Mouse (Mus musculus) myocyte (in vitro differentiated cells): ENCODE measurements around the gene Tdpoz2. TPM values are rescaled to one million over a fixed set of nuclear protein-coding genes. Genes with fewer than 3 reads are reported as not detected.
"Not testable (repeated sequence)": the region's sequence is repeated elsewhere in the genome, so short reads cannot be mapped to it uniquely, and the experiment has no call there.

Experiments used
- H3K27me3 ChIP-seq: one replicate; pipeline ENCODE4 v1.6.1; 2011; ENCODE audit not compliant: control insufficient read depth, insufficient read depth, insufficient read length
- H3K36me3 ChIP-seq: one replicate; pipeline ENCODE4 v1.6.1; 2011; ENCODE audit not compliant: control insufficient read depth, insufficient read depth
- H3K4me2 ChIP-seq: one replicate; pipeline ENCODE4 v1.6.1; 2011; ENCODE audit warnings: low read depth, control low read depth
- H3K4me3 ChIP-seq: one replicate; pipeline ENCODE4 v1.5.1; 2011; ENCODE audit warnings: mild to moderate bottlenecking, control low read depth, moderate library complexity
- H3K79me2 ChIP-seq: one replicate; pipeline ENCODE4 v1.6.1; 2011; ENCODE audit not compliant: control insufficient read depth, insufficient read depth
- H3ac ChIP-seq: one replicate; pipeline ENCODE4 v1.6.1; 2011; ENCODE audit not compliant: control insufficient read depth, insufficient read length
- CEBPB ChIP-seq: IDR thresholded peaks from 2 replicates; pipeline ENCODE4 v1.6.1; 2011; ENCODE audit warnings: mild to moderate bottlenecking, moderate library complexity; ENCODE audit not compliant: poor library complexity, insufficient read depth, severe bottlenecking
- E2F4 ChIP-seq: IDR thresholded peaks from one replicate; pipeline ENCODE4 v1.6.1; 2011; ENCODE audit warnings: mild to moderate bottlenecking, control low read depth, moderate library complexity; ENCODE audit not compliant: insufficient read depth
- MAX ChIP-seq: IDR thresholded peaks from one replicate; pipeline ENCODE4 v1.6.1; 2011; ENCODE audit warnings: low read depth, mild to moderate bottlenecking, control low read depth
- MYOD1 ChIP-seq, 3 experiments: IDR thresholded peaks; one replicate each; pipeline ENCODE4 v1.6.1; 2011; ENCODE audit warnings: control low read depth in 2 of 3, low read depth in 2 of 3, mild to moderate bottlenecking in 2 of 3, moderate library complexity in 1 of 3; ENCODE audit not compliant: insufficient read length in 2 of 3, control insufficient read depth in 1 of 3
- MYOG ChIP-seq, 3 experiments: IDR thresholded peaks; one replicate each; pipeline ENCODE4 v1.6.1; 2011; ENCODE audit warnings: control low read depth in 2 of 3, low read depth in 2 of 3, mild to moderate bottlenecking in 2 of 3; ENCODE audit not compliant: insufficient read length in 2 of 3, control insufficient read depth in 1 of 3, insufficient read depth in 1 of 3
- POLR2A ChIP-seq: IDR thresholded peaks from one replicate; pipeline ENCODE4 v1.6.1; 2011; ENCODE audit warnings: low read depth, mild to moderate bottlenecking, control low read depth, moderate library complexity; ENCODE audit not compliant: insufficient read length
- POLR2AphosphoS2 ChIP-seq: IDR thresholded peaks from one replicate; pipeline ENCODE4 v1.6.1; 2011; ENCODE audit warnings: low read depth, control low read depth; ENCODE audit not compliant: insufficient read length
- REST ChIP-seq: IDR thresholded peaks from one replicate; pipeline ENCODE4 v1.6.1; 2011; ENCODE audit warnings: mild to moderate bottlenecking, control low read depth, moderate library complexity; ENCODE audit not compliant: insufficient read depth, insufficient read length
- SRF ChIP-seq: IDR thresholded peaks from one replicate; pipeline ENCODE4 v1.6.1; 2011; ENCODE audit warnings: low read depth; ENCODE audit not compliant: control insufficient read depth, insufficient read length
- TCF12 ChIP-seq: IDR thresholded peaks from one replicate; pipeline ENCODE4 v1.6.1; 2011; ENCODE audit warnings: mild to moderate bottlenecking, control low read depth; ENCODE audit not compliant: poor library complexity, insufficient read depth, severe bottlenecking
- TCF3 ChIP-seq: IDR thresholded peaks from one replicate; pipeline ENCODE4 v1.6.1; 2011; ENCODE audit warnings: low read depth, control low read depth; ENCODE audit not compliant: insufficient read length
- USF1 ChIP-seq: IDR thresholded peaks from one replicate; pipeline ENCODE4 v1.6.1; 2011; ENCODE audit warnings: low read depth, mild to moderate bottlenecking, control low read depth, moderate library complexity
- polyA plus RNA-seq: library from polyadenylated mRNA; unstranded; fragments of >200 nt; fragmentation: generic; extraction: Trizol; gene quantifications from one replicate; pipeline ENCODE4 v1.2.1, GENCODE M21; 2012; ENCODE audit warnings: missing spikeins

Gene Tdpoz2
- not detected for polyA plus RNA-seq

DNA sequence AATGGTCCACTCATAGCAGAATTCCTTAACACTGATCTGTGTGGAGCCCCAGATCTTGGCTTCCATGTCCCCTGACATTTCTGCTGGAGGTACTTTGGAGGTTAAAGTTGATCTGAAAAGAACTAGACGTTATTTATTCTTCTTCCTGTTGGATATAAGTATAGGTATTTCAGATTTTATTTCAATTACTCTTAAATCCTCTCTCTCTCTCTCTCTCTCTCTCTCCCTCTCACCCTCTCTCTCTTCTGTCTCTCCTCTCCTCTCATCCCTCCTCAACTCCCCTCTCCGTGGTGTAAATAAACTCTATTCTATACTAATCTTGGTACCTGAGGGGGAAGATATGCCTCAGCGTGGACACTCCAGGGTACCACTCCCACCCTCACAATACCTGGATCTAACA, at the start of gene Tdpoz2:
Tdpoz2 (minus strand) TSS at position 101 of the 400 bp plus-strand sequence.
- Histone ChIP-seq H3ac (no peak within 1 kb of the TSS), H3K36me3 (no peaks in the 10 kb centered on the region), H3K27me3 (no peaks in the 10 kb centered on the region), H3K4me2 (no peak within 1 kb of the TSS), H3K4me3 (no peak within 1 kb of the TSS), H3K79me2 (no peaks in the 10 kb centered on the region)
- TF ChIP-seq CEBPB (no peak), TCF3 (no peak), USF1 (no peak), MYOD1 (IDR thresholded peaks at IDR 0.05; ENCODE audit: control insufficient read depth in 1 of 3, insufficient read length in 2 of 3, low read depth in 2 of 3) (no peak), POLR2A (no peak)

- not testable (repeated sequence) for H3ac ChIP-seq, H3K4me2 ChIP-seq, H3K4me3 ChIP-seq, H3K36me3 ChIP-seq, H3K79me2 ChIP-seq, H3K27me3 ChIP-seq
These were observed 40.5 kb upstream of the Tdpoz2 start, which contains the start of gene Gm37596 for GRCm38 (mm10) chr3:93692970-93693369. TSS of gene Gm37596 (minus strand) at chr3:93693070.

- not testable (repeated sequence) for H3K4me2 ChIP-seq
These were observed 23.7 kb upstream of the Tdpoz2 start, which contains the start of gene Tdpoz1 for GRCm38 (mm10) chr3:93676210-93676609. TSS of gene Tdpoz1 (minus strand) at chr3:93676310.

DNA sequence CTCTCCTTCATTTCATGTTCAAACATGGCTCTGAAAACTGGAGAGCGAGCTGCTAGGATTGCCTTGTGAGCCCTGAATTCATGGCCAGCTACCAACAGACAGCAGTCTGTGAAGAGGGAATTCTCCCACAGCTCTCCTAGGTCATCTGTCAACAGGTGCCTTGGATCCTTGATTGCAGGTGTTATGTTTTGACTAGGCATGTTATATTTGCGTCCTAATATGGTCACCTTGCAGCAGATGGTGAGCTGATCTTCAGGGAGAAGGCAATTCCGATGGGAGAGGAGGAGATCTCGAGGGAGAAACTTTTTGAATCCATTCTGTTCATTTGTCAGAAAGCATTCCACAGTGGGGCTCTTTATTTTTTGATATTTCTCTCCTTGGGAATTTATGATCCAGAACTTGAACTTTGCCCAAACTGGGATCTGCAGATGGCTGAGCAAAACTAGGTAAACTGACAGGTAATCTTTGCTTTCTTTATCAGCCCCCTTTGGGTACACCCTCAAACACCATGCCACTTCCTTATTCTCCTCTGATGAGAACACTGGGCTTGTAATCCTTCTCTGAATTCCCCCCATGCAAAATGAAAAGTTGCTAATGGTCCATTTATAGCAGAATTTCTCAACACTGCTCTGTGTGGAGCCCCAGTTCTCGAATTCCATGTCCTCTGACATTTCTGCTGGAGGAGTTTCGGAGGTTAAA, 18.5 kb upstream of the Tdpoz2 start:
- H3K27me3 ChIP-seq, H3ac ChIP-seq, H3K79me2 ChIP-seq, H3K4me2 ChIP-seq, H3K4me3 ChIP-seq, H3K36me3 ChIP-seq: not testable (repeated sequence)

More at GRCm38 (mm10) chr3:93676210-93676609, 23.7 kb upstream of the Tdpoz2 start, which contains the start of gene Tdpoz1:
- H3K36me3 ChIP-seq, H3K79me2 ChIP-seq, H3ac ChIP-seq, H3K4me3 ChIP-seq, H3K27me3 ChIP-seq: not testable (repeated sequence)

- H3K36me3 ChIP-seq = no peaks in the 10 kb centered on the region
- H3ac ChIP-seq = no peak overlapping the region
- no peak for TF ChIP-seq MAX
- no peak for TF ChIP-seq REST
- TF ChIP-seq USF1 = no peak
- TF ChIP-seq TCF12 = no peak
- no peak for TF ChIP-seq TCF3
- TF ChIP-seq MYOG (IDR thresholded peaks at IDR 0.05; ENCODE audit: control insufficient read depth in 1 of 3, insufficient read depth in 1 of 3, insufficient read length in 2 of 3, low read depth in 2 of 3) = no peak
- TF ChIP-seq POLR2A = no peak
- TF ChIP-seq MYOD1 (IDR thresholded peaks at IDR 0.05; ENCODE audit: control insufficient read depth in 1 of 3, insufficient read length in 2 of 3, low read depth in 2 of 3) = no peak
- no peak for TF ChIP-seq E2F4
- TF ChIP-seq SRF = no peak
- no peak for TF ChIP-seq POLR2AphosphoS2
- no peak for TF ChIP-seq CEBPB
- H3K4me2 ChIP-seq = no peak overlapping the region
- H3K4me3 ChIP-seq = no peak overlapping the region
- no peaks in the 10 kb centered on the region for H3K79me2 ChIP-seq
- no peaks in the 10 kb centered on the region for H3K27me3 ChIP-seq
These were observed 1.8 kb upstream of the Tdpoz2 start for GRCm38 (mm10) chr3:93654260-93654659.

GRCm38 (mm10) chr3:93630917-93631714, 21.4 kb downstream of the Tdpoz2 start:
- H3K4me3 ChIP-seq, H3ac ChIP-seq, H3K79me2 ChIP-seq, H3K27me3 ChIP-seq, H3K36me3 ChIP-seq, H3K4me2 ChIP-seq: not testable (repeated sequence)

DNA sequence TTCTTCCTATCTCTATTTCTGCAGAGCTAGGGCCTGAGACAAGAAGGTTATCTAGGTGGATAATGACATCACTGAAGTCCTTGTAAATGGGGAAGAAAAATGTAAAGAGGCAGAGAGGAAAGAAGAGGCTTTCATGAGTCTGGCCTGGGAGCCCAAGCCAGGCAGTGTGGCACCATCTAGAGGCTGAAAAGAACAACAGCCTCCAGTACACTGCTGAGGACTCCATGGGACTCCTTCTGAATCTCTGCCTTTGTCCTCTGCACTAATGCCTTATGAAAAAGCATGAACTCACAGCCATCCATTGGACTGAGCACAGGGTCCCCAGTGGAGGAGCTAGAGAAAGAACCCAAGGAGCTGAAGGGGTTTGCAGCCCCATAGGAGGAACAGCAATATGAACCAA, 43.5 kb downstream of the Tdpoz2 start:
- not testable (repeated sequence) for H3K27me3 ChIP-seq, H3K79me2 ChIP-seq, H3ac ChIP-seq, H3K36me3 ChIP-seq, H3K4me3 ChIP-seq, H3K4me2 ChIP-seq
